Comparison of ENCODE assay signal across 10 mouse cellular contexts in the genomic region with DNA sequence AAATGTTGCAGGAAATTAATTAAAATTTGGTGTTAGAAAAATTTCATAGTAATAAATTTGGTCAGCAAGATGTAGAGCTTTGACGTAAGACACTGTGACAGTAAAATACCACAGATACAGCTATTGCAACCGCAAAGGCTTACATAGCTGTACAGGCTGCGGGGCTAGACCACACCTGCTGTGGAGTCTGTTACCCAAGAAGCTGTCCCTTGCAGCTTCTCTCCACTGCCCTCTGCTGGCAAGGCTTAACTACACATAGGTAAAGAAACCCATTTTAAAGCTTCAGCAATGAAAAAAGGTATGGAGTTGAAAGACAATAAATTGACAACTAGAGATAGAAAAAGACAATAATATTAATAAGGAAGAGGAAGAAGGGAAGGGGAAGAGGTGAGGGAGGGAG. TPM values are rescaled to one million over a fixed set of nuclear protein-coding genes. Genes with fewer than 3 reads are reported as not detected.
DNase-seq lines count a peak whose midpoint lies in the region; ATAC-seq lines count a peak whose summit lies in the region.
"Had no signal": no experiment of that assay in that cellular context is flagged by ENCODE, and none has a peak within 500 bp of the region (broad histone marks: within the 10 kb centered on the region; RNA-seq: fewer than 3 reads in every experiment).

No protein-coding gene starts in this region.

- 51% methylated on average over 3 of the region's 3 CpGs for WGBS in lung, embryonic 16.5 days

- no peaks in the 10 kb centered on the region for H3K36me3 ChIP-seq in lung, embryonic 16.5 days (ENCODE audit: control insufficient read depth, insufficient read depth, low read length)
- H3K36me3 ChIP-seq: embryonic facial prominence, embryonic 12.5 days; lung, embryonic 15.5 days had no signal

- no peak overlapping the region for H3K4me2 ChIP-seq in lung, embryonic 16.5 days (ENCODE audit: low read depth, low read length)
- H3K4me2 ChIP-seq: embryonic facial prominence, embryonic 12.5 days; lung, embryonic 15.5 days had no signal

- H3K4me1 ChIP-seq in lung, embryonic 16.5 days (replicated peaks; ENCODE audit: control insufficient read depth, insufficient read depth, low read length), result no peaks in the 10 kb centered on the region
- H3K4me1 ChIP-seq: embryonic facial prominence, embryonic 12.5 days; lung, embryonic 15.5 days had no signal

- intact Hi-C loops in heart, postnatal 14 days (cut with DNase I), result loop anchor here (2.0 kb wide), 1 partner anchor 54 kb away; no protein-coding TSS in a partner anchor
- intact Hi-C loops in heart, postnatal 25 days (cut with DNase I), result loop anchor here (1.0 kb wide), 1 partner anchor 56 kb away; no protein-coding TSS in a partner anchor

- peak; percentile 71 for ATAC-seq in activated CD4-positive, CD25-positive, alpha-beta regulatory T cell, adult 4 months
- 0 out of 2 replicates have a peak, but pooled peaks have one; percentile 36 for ATAC-seq in lung, embryonic 16.5 days (ENCODE audit: low read depth)

- no peak overlapping the region for H3K27ac ChIP-seq in lung, embryonic 16.5 days (ENCODE audit: low read length)
- H3K27ac ChIP-seq: embryonic facial prominence, embryonic 12.5 days; lung, embryonic 15.5 days had no signal

- H3K9me3 ChIP-seq in lung, embryonic 16.5 days (ENCODE audit: control insufficient read depth, low read length), result no peaks in the 10 kb centered on the region
- H3K9me3 ChIP-seq: embryonic facial prominence, embryonic 12.5 days; lung, embryonic 15.5 days had no signal

- no peak overlapping the region for H3K4me3 ChIP-seq in lung, embryonic 16.5 days (ENCODE audit: low read length)
- H3K4me3 ChIP-seq: embryonic facial prominence, embryonic 12.5 days; lung, embryonic 15.5 days had no signal

- peak; percentile 44 to 65 for DNase-seq in heart, postnatal 14 days
- no peak for DNase-seq in heart, postnatal 25 days (ENCODE audit: low spot score)
- peak; percentile 35 for DNase-seq in CD4-positive helper T cell, adult 2 months (ENCODE audit: low read depth, low spot score)
- DNase-seq in embryo, embryonic 10.5 days (ENCODE audit: low spot score), result peak; percentile 61
- peak; percentile 66 for DNase-seq in kidney, postnatal 14 days
- DNase-seq in thymus, postnatal 25 days, result peak; percentile 20

- no peak overlapping the region for H3K9ac ChIP-seq in lung, embryonic 16.5 days (ENCODE audit: low read length)
- H3K9ac ChIP-seq: embryonic facial prominence, embryonic 12.5 days; lung, embryonic 15.5 days had no signal

- no peaks in the 10 kb centered on the region for H3K27me3 ChIP-seq in lung, embryonic 16.5 days (ENCODE audit: control insufficient read depth, insufficient read depth, low read depth, low read length)
- H3K27me3 ChIP-seq: embryonic facial prominence, embryonic 12.5 days; lung, embryonic 15.5 days had no signal

RNA-seq across cellular contexts. Expression of a gene that starts 8.4 kb away (rescaled TPM):
- not detected for total RNA-seq in heart, postnatal 14 days (2021)
- not detected for total RNA-seq in heart, postnatal 25 days (2021)
- 1 to 10 TPM in 1 of 2 experiments, not detected in 1; 7.4 TPM for polyA plus RNA-seq in activated CD4-positive, CD25-positive, alpha-beta regulatory T cell, adult 4 months (2017; shearing (Covaris generic))
- polyA plus RNA-seq in lung, embryonic 16.5 days (2015; fragmentation: Nextera tagmentation; extraction: Ambion mirVana), result not detected in 2 replicates
- polyA plus RNA-seq: embryonic facial prominence, embryonic 12.5 days; lung, embryonic 15.5 days had no signal

RNA-seq across cellular contexts. Expression of a gene that starts 21.3 kb away (rescaled TPM):
- total RNA-seq in heart, postnatal 14 days (2021), result under 1 TPM; 0.41 to 0.46 TPM
- total RNA-seq in heart, postnatal 25 days (2021), result under 1 TPM; 0.36 to 0.81 TPM
- 1 to 10 TPM; 5.1 to 8.9 TPM for polyA plus RNA-seq in activated CD4-positive, CD25-positive, alpha-beta regulatory T cell, adult 4 months (2017; shearing (Covaris generic))
- polyA plus RNA-seq in lung, embryonic 16.5 days (2015; fragmentation: Nextera tagmentation; extraction: Ambion mirVana), result 1.1 and 2.5 TPM in 2 replicates
